Mouse (Mus musculus) limb, embryonic 14.5 days (tissue): ENCODE results near the gene Slc1a3. TPM values are rescaled to one million over a fixed set of nuclear protein-coding genes. Genes with fewer than 3 reads are reported as not detected.
"Not testable (repeated sequence)": the region's sequence is repeated elsewhere in the genome, so short reads cannot be mapped to it uniquely, and the experiment has no call there.

Experiments used
- ATAC-seq: fragments of 200-750 bp; cut with Nextera tagmentation; 2 replicates; pipeline ENCODE4 v1.8.0; 2017; ENCODE audit warnings: low read depth, moderate number of reproducible peaks, moderate TSS enrichment; ENCODE audit not compliant: low FRiP score
- DNase-seq: peaks from one replicate; pipeline ENCODE4 v3.0.0-alpha.2; 2015; ENCODE audit warnings: low spot score
- H3K27ac ChIP-seq: fragments of 300-500 bp; sonication (generic); replicated peaks from 2 replicates; pipeline ENCODE4 v1.5.1; 2014; ENCODE audit warnings: low read depth, mild to moderate bottlenecking, low read length, moderate library complexity, mixed read lengths
- H3K27me3 ChIP-seq: fragments of 300-500 bp; sonication (generic); 2 replicates; pipeline ENCODE4 v1.6.1; 2014; ENCODE audit warnings: low read length, mixed read lengths; ENCODE audit not compliant: control insufficient read depth, insufficient read depth
- H3K36me3 ChIP-seq: fragments of 300-500 bp; sonication (generic); 2 replicates; pipeline ENCODE4 v1.6.1; 2014; ENCODE audit warnings: mild to moderate bottlenecking, low read length, moderate library complexity, mixed read lengths; ENCODE audit not compliant: control insufficient read depth, insufficient read depth
- H3K4me1 ChIP-seq: fragments of 300-500 bp; sonication (generic); 2 replicates; pipeline ENCODE4 v1.6.1; 2014; ENCODE audit warnings: antibody characterized with exemption, low read length, mixed read lengths; ENCODE audit not compliant: control insufficient read depth, insufficient read depth
- H3K4me2 ChIP-seq: fragments of 300-500 bp; sonication (generic); replicated peaks from 2 replicates; pipeline ENCODE4 v1.6.1; 2014; ENCODE audit warnings: low read depth, mild to moderate bottlenecking, low read length, moderate library complexity; ENCODE audit not compliant: severe bottlenecking
- H3K4me3 ChIP-seq: fragments of 300-500 bp; sonication (generic); replicated peaks from 2 replicates; pipeline ENCODE4 v1.5.1; 2014; ENCODE audit warnings: low read length
- H3K9ac ChIP-seq: fragments of 300-500 bp; sonication (generic); 2 replicates; pipeline ENCODE4 v1.6.1; 2014; ENCODE audit warnings: mild to moderate bottlenecking, low read depth, low read length, moderate library complexity; ENCODE audit not compliant: severe bottlenecking
- H3K9me3 ChIP-seq: fragments of 300-500 bp; sonication (generic); 2 replicates; pipeline ENCODE4 v1.6.1; 2016; ENCODE audit warnings: low read length; ENCODE audit not compliant: control insufficient read depth
- POLR2A ChIP-seq: fragments of 200-500 bp; IDR thresholded peaks from 2 replicates; pipeline ENCODE4 v1.8.0; 2012; ENCODE audit warnings: inconsistent platforms, mild to moderate bottlenecking, moderate library complexity, borderline replicate concordance; ENCODE audit not compliant: insufficient read depth, insufficient read length; ENCODE audit errors: extremely low read depth
- WGBS: fragments of 180-500 bp; shearing (Covaris S2); extraction: QIAGEN DNeasy Blood & Tissue Kit; methylation state at CpG from one replicate; pipeline ENCODE4 v1.1.7; 2014; 5-methylcytosine and 5-hydroxymethylcytosine counted together
- polyA plus RNA-seq, 2 experiments: library from polyadenylated mRNA; depleted of rRNA in 1 of 2; stranded (reverse) in 1 of 2; unstranded in 1 of 2; fragments of >200 nt; fragmentation: Nextera tagmentation in 1 of 2; extraction: Ambion mirVana in 1 of 2; gene quantifications; 2 replicates each; pipeline versions ENCODE4 v1.2.1 to v1.2.3; 2012 to 2014

Gene Slc1a3
- polyA plus RNA-seq, 2 experiments, result 20.9 to 26.8 TPM

- ATAC-seq, result no peak
- Histone ChIP-seq H3K4me2 (peak overlapping the region; percentile 70), H3K9me3 (no peaks in the 10 kb centered on the region), H3K4me1 (peaks cover 20% of the 10 kb centered on the region), H3K27ac (0 out of 2 replicates have a peak overlapping the region, but pooled peaks have one; percentile 27), H3K27me3 (no peaks in the 10 kb centered on the region), H3K36me3 (no peaks in the 10 kb centered on the region), H3K9ac (peak overlapping the region; percentile 73), H3K4me3 (peak overlapping the region; percentile 63)
- no peak for TF ChIP-seq POLR2A
- DNase-seq, result no peak
- WGBS, result under 1% methylated on average over 11 of the region's 11 CpGs
Observed at GRCm38 (mm10) chr15:8709578-8709977, 986 bp downstream of the Slc1a3 start.

- 90% methylated on average over 5 of the region's 5 CpGs for WGBS
- H3K9me3 ChIP-seq, result no peaks in the 10 kb centered on the region
Observed at GRCm38 (mm10) chr15:8706613-8707012, 4.0 kb downstream of the Slc1a3 start.

GRCm38 (mm10) chr15:8706178-8706577 is 4.4 kb downstream of the Slc1a3 start:
- TF ChIP-seq POLR2A, result no peak
- no peak for ATAC-seq
- Histone ChIP-seq H3K9ac (no peak overlapping the region), H3K4me3 (no peak overlapping the region), H3K9me3 (no peaks in the 10 kb centered on the region), H3K36me3 (no peaks in the 10 kb centered on the region; the same call in 1 of the 2 replicates), H3K4me2 (no peak overlapping the region), H3K4me1 (peaks cover 9% of the 10 kb centered on the region), H3K27me3 (no peaks in the 10 kb centered on the region), H3K27ac (no peak overlapping the region)
- DNase-seq, result no peak
- 81% methylated on average over 4 of the region's 4 CpGs for WGBS

More at GRCm38 (mm10) chr15:8706613-8707012, 4.0 kb downstream of the Slc1a3 start:
- Histone ChIP-seq H3K4me2 (no peak overlapping the region), H3K27ac (no peak overlapping the region), H3K4me1 (peaks cover 12% of the 10 kb centered on the region), H3K9ac (no peak overlapping the region), H3K4me3 (no peak overlapping the region), H3K36me3 (no peaks in the 10 kb centered on the region; the same call in 1 of the 2 replicates), H3K27me3 (no peaks in the 10 kb centered on the region)
- no peak for TF ChIP-seq POLR2A
- no peak for ATAC-seq
- no peak for DNase-seq

- not testable (repeated sequence) for H3K4me1 ChIP-seq, H3K27ac ChIP-seq, H3K36me3 ChIP-seq, H3K9ac ChIP-seq, H3K9me3 ChIP-seq, DNase-seq, H3K4me3 ChIP-seq, H3K27me3 ChIP-seq, ATAC-seq, H3K4me2 ChIP-seq
- WGBS, result 95% methylated on average over 1 of the region's 1 CpGs
Observed at GRCm38 (mm10) chr15:8705560-8705959, 5.0 kb downstream of the Slc1a3 start.

GRCm38 (mm10) chr15:8697976-8698375 is 12.6 kb downstream of the Slc1a3 start:
- H3K27ac ChIP-seq, result no peak overlapping the region
- WGBS, result 69% methylated on average over 3 of the region's 3 CpGs
- no peak overlapping the region for H3K9ac ChIP-seq

GRCm38 (mm10) chr15:8697500-8697899 is 13.1 kb downstream of the Slc1a3 start:
- Histone ChIP-seq H3K27me3 (no peaks in the 10 kb centered on the region), H3K4me1 (peaks cover 4% of the 10 kb centered on the region; the same call in 1 of the 2 replicates), H3K9me3 (no peaks in the 10 kb centered on the region), H3K36me3 (no peaks in the 10 kb centered on the region), H3K27ac (no peak overlapping the region), H3K4me3 (no peak overlapping the region), H3K9ac (no peak overlapping the region), H3K4me2 (no peak overlapping the region)
- TF ChIP-seq POLR2A, result no peak
- DNase-seq (no peak), ATAC-seq (no peak)
- WGBS, result 52% methylated on average over 3 of the region's 3 CpGs

More at GRCm38 (mm10) chr15:8697976-8698375, 12.6 kb downstream of the Slc1a3 start:
- TF ChIP-seq POLR2A, result no peak
- H3K4me3 ChIP-seq, result no peak overlapping the region
- no peak overlapping the region for H3K4me2 ChIP-seq
- H3K4me1 ChIP-seq, result peaks cover 4% of the 10 kb centered on the region; the same call in 1 of the 2 replicates
- no peaks in the 10 kb centered on the region for H3K9me3 ChIP-seq
- no peaks in the 10 kb centered on the region for H3K27me3 ChIP-seq
- DNase-seq (no peak), ATAC-seq (no peak)
- H3K36me3 ChIP-seq, result no peaks in the 10 kb centered on the region

GRCm38 (mm10) chr15:8690141-8690540 is 20.4 kb downstream of the Slc1a3 start:
- H3K4me2 ChIP-seq, ATAC-seq, H3K27ac ChIP-seq, H3K4me3 ChIP-seq, H3K9ac ChIP-seq, H3K4me1 ChIP-seq, DNase-seq, H3K36me3 ChIP-seq, H3K27me3 ChIP-seq, H3K9me3 ChIP-seq: not testable (repeated sequence)
- 77% methylated on average over 6 of the region's 6 CpGs for WGBS
